Mouse (Mus musculus) midbrain, embryonic 16.5 days (tissue): ENCODE data around the gene Cracr2a. TPM values are rescaled to one million over a fixed set of nuclear protein-coding genes. Genes with fewer than 3 reads are reported as not detected.

Experiments
- ATAC-seq: fragments of 200-750 bp; cut with Nextera tagmentation; 2 replicates; pipeline ENCODE4 v1.8.0; 2017; ENCODE audit warnings: moderate TSS enrichment
- H3K27ac ChIP-seq: fragments of 300-500 bp; sonication (generic); 2 replicates; pipeline ENCODE4 v1.5.1; 2014; ENCODE audit warnings: mild to moderate bottlenecking, low read length, mixed read lengths
- H3K27me3 ChIP-seq: fragments of 300-500 bp; sonication (generic); 2 replicates; pipeline ENCODE4 v1.6.1; 2014; ENCODE audit warnings: low read depth, low read length, mixed read lengths; ENCODE audit not compliant: control insufficient read depth, insufficient read depth
- H3K36me3 ChIP-seq: fragments of 300-500 bp; sonication (generic); 2 replicates; pipeline ENCODE4 v1.6.1; 2014; ENCODE audit warnings: mild to moderate bottlenecking, low read length, moderate library complexity, mixed read lengths; ENCODE audit not compliant: control insufficient read depth, insufficient read depth
- H3K4me1 ChIP-seq: fragments of 300-500 bp; sonication (generic); 2 replicates; pipeline ENCODE4 v1.6.1; 2014; ENCODE audit warnings: mild to moderate bottlenecking, low read length, mixed read lengths; ENCODE audit not compliant: control insufficient read depth, insufficient read depth
- H3K4me2 ChIP-seq: fragments of 300-500 bp; sonication (generic); 2 replicates; pipeline ENCODE4 v1.6.1; 2014; ENCODE audit warnings: mild to moderate bottlenecking, low read length, mixed read lengths
- H3K4me3 ChIP-seq: fragments of 300-500 bp; sonication (generic); 2 replicates; pipeline ENCODE4 v1.5.1; 2014; ENCODE audit warnings: low read depth, mild to moderate bottlenecking, low read length, moderate library complexity, mixed read lengths
- H3K9ac ChIP-seq: fragments of 300-500 bp; sonication (generic); 2 replicates; pipeline ENCODE4 v1.6.1; 2014; ENCODE audit warnings: low read depth, low read length, mixed read lengths
- H3K9me3 ChIP-seq: fragments of 300-500 bp; sonication (generic); replicated peaks from 2 replicates; pipeline ENCODE4 v1.6.1; 2014; ENCODE audit warnings: mild to moderate bottlenecking, low read length, mixed read lengths; ENCODE audit not compliant: control insufficient read depth, poor library complexity, severe bottlenecking
- WGBS: fragments of 180-500 bp; shearing (Covaris S2); extraction: QIAGEN DNeasy Blood & Tissue Kit; methylation state at CpG from one replicate; pipeline ENCODE4 v1.1.7; 2014; 5-methylcytosine and 5-hydroxymethylcytosine counted together
- polyA plus RNA-seq: library from polyadenylated mRNA; unstranded; fragments of >200 nt; fragmentation: Nextera tagmentation; extraction: Ambion mirVana; gene quantifications from 2 replicates; pipeline ENCODE4 v1.2.1, GENCODE M21; 2015

Gene Cracr2a
- polyA plus RNA-seq, 1 experiment from 2014 or later, result 0.45 TPM

DNA sequence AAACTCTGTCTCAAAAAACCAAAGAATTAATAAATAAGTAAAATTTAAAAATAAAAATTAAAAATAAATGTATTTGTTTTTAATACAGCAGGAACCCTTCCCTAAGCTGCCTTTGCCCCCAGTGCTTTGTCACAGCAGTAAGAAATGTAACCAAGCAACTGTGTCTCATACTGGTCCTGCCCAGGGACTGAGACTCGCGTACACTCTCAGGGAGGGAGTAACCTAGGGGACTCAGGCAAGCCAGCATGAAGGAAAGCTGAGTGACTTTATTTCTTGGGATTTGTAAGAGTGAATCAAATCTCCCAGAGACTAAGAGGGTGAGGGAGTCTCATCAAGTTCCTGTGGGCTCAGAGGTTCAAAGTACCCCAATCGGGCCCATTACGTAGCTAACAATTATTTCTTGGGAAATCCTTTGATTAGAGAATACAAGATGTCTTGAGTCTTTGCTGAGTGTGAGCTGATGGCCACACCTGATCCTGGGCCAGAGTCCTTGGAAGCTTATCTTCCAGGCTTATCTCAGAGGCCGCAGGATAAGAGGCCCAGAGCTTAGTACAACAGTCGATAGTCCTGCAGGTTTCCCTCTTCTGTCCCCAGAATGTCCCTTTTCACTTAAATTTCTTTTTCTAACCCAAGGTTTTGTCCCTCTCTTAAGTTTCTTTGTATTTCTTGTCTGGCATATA lies 126.2 kb downstream of the Cracr2a start:
- WGBS, result 89% methylated on average over 6 of the region's 6 CpGs
- H3K4me3 ChIP-seq, result no peak overlapping the region
- no peaks in the 10 kb centered on the region for H3K27me3 ChIP-seq
- peaks cover 13% of the 10 kb centered on the region for H3K4me1 ChIP-seq
- no peak overlapping the region for H3K27ac ChIP-seq
- H3K4me2 ChIP-seq, result no peak overlapping the region
- H3K9ac ChIP-seq, result no peak overlapping the region
- H3K9me3 ChIP-seq, result no peaks in the 10 kb centered on the region
- no peak for ATAC-seq
- no peaks in the 10 kb centered on the region for H3K36me3 ChIP-seq

DNA sequence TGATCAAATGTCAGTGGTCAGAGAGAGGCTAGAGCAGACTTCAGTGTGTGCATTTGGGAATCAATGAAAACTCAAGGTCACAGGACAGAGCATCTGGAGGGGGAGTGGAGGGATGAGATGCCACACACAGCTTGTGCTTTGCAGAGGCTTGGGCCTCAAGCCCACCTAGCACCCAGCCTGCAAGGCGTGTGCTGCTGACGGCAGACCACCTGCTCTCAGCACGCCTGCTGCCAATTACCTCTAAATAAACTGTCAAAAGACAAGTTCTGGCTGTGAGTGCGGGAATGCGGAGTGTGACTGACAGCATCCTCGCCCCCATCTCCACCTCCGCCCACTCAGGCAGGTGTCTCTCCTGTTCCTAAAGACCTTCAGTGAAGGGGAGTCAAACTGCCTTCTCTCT lies 131.2 kb downstream of the Cracr2a start:
- no peaks in the 10 kb centered on the region for H3K36me3 ChIP-seq
- H3K4me3 ChIP-seq, result no peak overlapping the region
- H3K9me3 ChIP-seq, result no peaks in the 10 kb centered on the region
- WGBS, result 67% methylated on average over 7 of the region's 7 CpGs
- no peak overlapping the region for H3K4me2 ChIP-seq
- ATAC-seq, result no peak
- no peaks in the 10 kb centered on the region for H3K27me3 ChIP-seq
- no peaks in the 10 kb centered on the region for H3K4me1 ChIP-seq
- H3K27ac ChIP-seq, result no peak overlapping the region
- H3K9ac ChIP-seq, result no peak overlapping the region

DNA sequence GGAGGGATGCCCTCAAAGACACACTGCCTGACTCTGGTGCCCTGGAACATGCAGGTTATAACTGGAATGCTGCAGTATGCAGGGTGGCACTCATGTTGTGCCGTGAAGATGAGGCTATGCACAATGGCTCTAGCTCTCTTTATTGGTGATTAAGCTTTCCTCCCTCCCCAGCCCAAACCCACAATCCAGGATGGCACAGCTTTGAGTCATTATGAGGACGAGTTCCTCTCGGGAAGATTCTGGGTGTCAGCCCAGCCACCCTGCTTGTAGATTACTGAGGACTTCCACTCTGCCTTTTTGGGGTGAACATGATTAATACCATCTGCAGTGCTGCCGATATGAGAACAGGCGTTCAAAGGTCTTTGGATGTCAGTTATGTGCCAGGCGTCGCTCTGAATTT lies 132.5 kb downstream of the Cracr2a start:
- Histone ChIP-seq H3K9ac (no peak overlapping the region), H3K36me3 (no peaks in the 10 kb centered on the region), H3K4me2 (no peak overlapping the region), H3K9me3 (no peaks in the 10 kb centered on the region), H3K4me1 (no peaks in the 10 kb centered on the region), H3K27me3 (no peaks in the 10 kb centered on the region), H3K4me3 (no peak overlapping the region), H3K27ac (no peak overlapping the region)
- no peak for ATAC-seq
- 89% methylated on average over 7 of the region's 7 CpGs for WGBS

DNA sequence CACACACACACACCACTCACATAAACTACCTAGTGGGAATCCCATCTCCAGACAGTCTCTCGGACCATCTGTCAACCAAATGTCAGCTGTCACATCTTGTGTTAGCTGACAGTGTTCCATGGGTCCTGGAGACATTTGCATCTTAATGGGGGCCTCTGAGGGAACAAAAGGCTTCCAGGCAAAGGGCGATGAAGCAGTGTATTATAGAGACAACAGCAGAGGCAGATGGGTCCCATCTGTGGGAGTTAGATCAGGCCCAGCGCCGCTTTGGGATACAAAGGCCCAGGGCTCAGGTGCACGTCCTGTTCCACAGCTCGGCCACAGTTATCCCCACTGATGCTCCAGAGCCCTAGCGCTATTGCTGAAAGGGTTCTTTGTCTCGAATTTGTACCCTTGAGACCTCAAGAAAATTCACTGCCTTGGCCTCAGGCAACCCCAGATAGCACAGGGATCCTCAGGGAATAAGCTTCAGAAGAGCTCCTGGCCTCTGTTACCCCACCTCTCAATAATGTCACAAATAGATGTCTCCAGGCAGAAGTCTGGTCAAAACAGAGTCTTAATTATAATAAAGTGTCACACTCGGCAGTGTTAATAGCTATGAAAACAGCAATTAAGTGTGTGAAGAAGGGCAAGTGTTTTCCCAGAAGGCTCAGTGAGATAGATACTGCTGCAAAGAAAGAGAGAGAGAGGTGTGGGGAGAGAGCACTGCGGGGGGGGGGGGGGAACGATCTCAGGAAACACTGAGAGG lies 140.1 kb downstream of the Cracr2a start:
- no peak overlapping the region for H3K4me3 ChIP-seq
- peak; percentile 70; the same call in 1 of the 2 replicates for ATAC-seq
- H3K36me3 ChIP-seq, result no peaks in the 10 kb centered on the region
- 6% methylated on average over 9 of the region's 11 CpGs for WGBS
- H3K27me3 ChIP-seq, result no peaks in the 10 kb centered on the region
- no peak overlapping the region for H3K4me2 ChIP-seq
- peaks cover 9% of the 10 kb centered on the region; the same call in 1 of the 2 replicates for H3K4me1 ChIP-seq
- no peaks in the 10 kb centered on the region for H3K9me3 ChIP-seq
- peak overlapping the region; percentile 36; the same call in 1 of the 2 replicates for H3K27ac ChIP-seq
- H3K9ac ChIP-seq, result no peak overlapping the region

DNA sequence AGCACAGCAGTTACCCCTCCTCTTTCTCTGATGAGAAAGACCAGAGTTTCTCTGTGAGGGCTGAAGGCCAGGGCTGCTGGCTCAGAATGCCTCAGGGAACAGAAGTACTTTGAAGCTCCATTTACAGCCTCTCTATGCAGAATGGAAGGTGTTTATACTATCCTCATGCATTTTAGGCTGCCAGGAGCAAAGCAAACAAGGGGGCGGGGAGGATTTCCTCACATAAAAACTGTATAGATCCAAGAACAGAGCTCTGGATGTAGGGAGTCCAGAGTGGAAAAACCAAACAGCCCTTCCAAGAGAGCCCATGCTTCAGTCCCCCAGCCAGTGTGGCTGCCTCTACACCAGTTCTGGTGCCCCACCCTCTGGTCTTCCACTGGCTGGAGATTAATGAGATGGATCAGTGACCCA lies 147.1 kb downstream of the Cracr2a start:
- Histone ChIP-seq H3K36me3 (no peaks in the 10 kb centered on the region), H3K27ac (no peak overlapping the region), H3K4me2 (no peak overlapping the region), H3K9me3 (no peaks in the 10 kb centered on the region), H3K4me1 (peaks cover 4% of the 10 kb centered on the region; the same call in 1 of the 2 replicates), H3K27me3 (no peaks in the 10 kb centered on the region), H3K9ac (no peak overlapping the region), H3K4me3 (no peak overlapping the region)
- ATAC-seq, result 0 out of 2 replicates have a peak, but pooled peaks have one; percentile 48
- 52% methylated on average over 1 of the region's 1 CpGs for WGBS

DNA sequence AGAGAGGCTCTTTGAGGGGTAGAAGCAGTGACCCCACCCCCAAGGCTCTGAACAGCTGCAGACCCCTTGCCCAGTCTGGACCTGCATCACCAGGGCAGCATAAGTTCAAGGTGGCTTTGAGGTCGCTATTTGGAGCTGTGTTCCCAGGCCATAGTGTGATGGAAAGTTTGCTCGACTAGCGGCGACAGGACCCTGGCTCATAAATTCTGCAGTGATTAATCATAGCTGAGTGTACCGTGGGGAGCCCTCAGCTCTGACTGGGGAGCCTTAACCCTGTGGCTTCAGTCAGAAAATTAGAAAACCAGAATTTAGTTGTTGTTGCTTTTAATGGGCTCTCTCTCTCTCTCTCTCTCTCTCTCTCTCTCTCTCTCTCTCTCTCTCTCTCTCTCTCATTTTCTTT lies 153.8 kb downstream of the Cracr2a start:
- H3K4me1 ChIP-seq, result peaks cover 12% of the 10 kb centered on the region
- no peak overlapping the region for H3K4me2 ChIP-seq
- no peak overlapping the region for H3K27ac ChIP-seq
- 89% methylated on average over 5 of the region's 5 CpGs for WGBS
- no peaks in the 10 kb centered on the region for H3K36me3 ChIP-seq
- no peak for ATAC-seq
- no peaks in the 10 kb centered on the region for H3K9me3 ChIP-seq
- no peak overlapping the region for H3K9ac ChIP-seq
- no peak overlapping the region for H3K4me3 ChIP-seq
- H3K27me3 ChIP-seq, result no peaks in the 10 kb centered on the region

DNA sequence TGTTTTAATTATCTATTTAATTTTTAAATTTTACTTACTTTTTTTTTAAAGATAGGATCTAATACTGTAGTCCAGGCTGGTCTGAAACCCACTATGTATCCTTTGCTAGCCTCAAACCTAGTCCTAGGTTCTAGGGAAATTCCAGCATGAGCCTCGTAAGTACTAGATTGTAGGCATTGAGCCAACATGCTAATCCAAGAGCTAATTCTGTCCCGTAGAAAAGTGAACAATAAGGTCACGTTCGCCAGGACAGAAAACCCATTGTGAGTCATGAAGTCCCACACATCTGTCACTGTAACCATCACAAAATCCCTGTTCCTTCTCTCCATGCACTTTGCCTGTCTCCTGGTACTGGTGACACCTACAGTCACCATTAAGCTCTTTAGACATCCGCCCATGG lies 154.3 kb downstream of the Cracr2a start:
- H3K36me3 ChIP-seq, result no peaks in the 10 kb centered on the region
- H3K4me1 ChIP-seq, result peaks cover 12% of the 10 kb centered on the region
- H3K9me3 ChIP-seq, result no peaks in the 10 kb centered on the region
- H3K27me3 ChIP-seq, result no peaks in the 10 kb centered on the region
- no peak overlapping the region for H3K27ac ChIP-seq
- no peak overlapping the region for H3K4me3 ChIP-seq
- 54% methylated on average over 5 of the region's 5 CpGs for WGBS
- no peak for ATAC-seq
- no peak overlapping the region for H3K9ac ChIP-seq
- H3K4me2 ChIP-seq, result no peak overlapping the region

DNA sequence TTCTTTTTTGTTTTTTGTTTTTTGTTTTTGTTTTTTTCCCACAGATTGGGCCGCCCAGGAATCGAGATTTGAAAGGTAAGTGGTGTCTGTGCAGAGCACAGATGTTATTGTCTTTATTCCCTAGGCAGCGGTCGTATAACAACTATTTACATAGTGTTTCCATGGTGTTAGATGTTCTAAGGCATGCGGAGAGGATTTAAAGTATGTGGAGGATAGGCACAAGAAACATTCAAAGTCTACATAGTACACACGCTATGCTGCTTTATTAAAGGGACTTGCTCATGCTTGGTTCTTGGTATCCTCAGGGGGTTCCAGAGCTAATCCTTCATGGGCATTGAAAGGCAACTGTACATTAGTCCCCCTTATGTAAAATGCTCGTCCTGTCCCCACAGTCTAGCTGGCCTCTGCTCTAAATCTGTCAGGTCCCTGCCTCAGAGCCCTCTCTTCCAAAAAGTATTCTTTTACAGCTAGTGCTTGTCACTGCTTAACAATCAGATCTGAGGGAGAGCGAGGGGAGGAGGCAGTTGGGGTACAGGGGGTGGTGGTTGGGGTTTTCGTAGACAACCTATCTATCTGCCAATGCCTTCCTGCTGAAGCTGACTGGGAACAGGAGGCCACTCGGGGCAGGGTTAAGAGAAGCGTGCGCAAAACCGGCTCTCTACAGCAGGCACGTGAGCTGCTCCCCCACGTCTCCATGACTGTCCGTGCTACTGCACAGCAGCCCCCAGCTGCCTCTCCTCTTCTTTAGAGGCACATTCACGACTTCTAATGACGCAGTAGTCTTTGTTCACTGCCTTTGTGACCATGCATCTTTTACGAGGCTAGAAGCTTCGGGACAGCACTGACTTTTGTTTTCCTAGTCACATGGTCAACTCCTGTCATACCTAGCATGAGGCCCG lies 156.3 kb downstream of the Cracr2a start:
- Histone ChIP-seq H3K4me3 (no peak overlapping the region), H3K27me3 (no peaks in the 10 kb centered on the region), H3K4me1 (peaks cover 12% of the 10 kb centered on the region), H3K27ac (peak overlapping the region; percentile 15; the same call in 1 of the 2 replicates), H3K36me3 (no peaks in the 10 kb centered on the region), H3K9me3 (no peaks in the 10 kb centered on the region), H3K4me2 (peak overlapping the region; percentile 46), H3K9ac (peak overlapping the region; percentile 16; the same call in 1 of the 2 replicates)
- WGBS, result 9% methylated on average over 20 of the region's 21 CpGs
- ATAC-seq, result peak; percentile 66
